Mouse (Mus musculus): ENCODE results near the gene Zfp345.
"Not testable (repeated sequence)": the region's sequence is repeated elsewhere in the genome, so short reads cannot be mapped to it uniquely, and the experiment has no call there.

DNA sequence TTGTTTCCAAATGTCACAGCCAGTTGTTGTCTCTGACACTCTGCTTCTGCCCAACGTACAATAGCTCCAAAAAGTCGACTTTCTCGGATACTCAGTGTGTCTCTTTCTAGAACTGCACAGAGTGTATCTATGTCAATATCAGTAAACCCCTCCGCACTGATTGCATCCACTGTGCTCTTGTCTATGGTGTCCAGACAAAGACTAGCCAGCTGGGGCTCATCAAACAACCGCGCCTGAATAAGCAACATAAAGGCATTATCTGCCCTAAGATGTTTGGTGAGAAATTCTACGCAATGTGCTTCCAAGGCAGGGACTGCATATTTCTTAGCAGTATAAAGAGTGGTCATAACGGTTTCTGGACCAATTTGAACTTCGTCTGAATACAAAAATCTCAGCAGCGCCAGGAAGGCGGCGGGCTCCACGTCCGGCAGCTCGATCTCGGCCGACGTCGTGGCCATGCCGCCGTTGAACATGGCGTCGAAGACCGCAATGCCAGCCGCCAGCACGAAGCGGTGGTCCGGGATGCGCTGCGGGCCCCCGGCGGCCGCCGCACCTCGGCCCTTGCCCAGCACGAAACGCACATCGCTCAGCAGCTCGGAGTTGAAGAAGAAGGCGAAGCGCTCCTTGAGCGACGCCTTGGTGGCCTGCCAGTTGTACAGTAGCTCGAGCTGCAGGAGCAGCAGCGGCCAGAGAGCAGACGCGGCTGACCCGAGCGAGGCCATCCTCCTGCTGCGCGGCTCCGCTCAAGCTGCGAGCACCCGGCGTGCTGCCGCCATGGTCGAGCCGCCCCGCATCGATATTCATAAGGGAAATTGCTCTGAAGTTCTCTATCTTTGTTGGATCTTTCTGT is 15.5 kb upstream of the Zfp345 start:
- TF ChIP-seq CTCF, EP300 (IDR thresholded peaks at IDR 0.05): not testable (repeated sequence)

All from lung, postnatal 0 days (tissue).